Mouse (Mus musculus) c-Kit-positive CD71-positive TER-119-positive erythroid progenitor cells, embryonic 14.5 days (primary cell): Measurements from ENCODE around the gene Card14.
"Not testable (repeated sequence)": the region's sequence is repeated elsewhere in the genome, so short reads cannot be mapped to it uniquely, and the experiment has no call there.

Source experiments
- DNase-seq: peaks from one replicate; pipeline ENCODE4 v3.0.0-alpha.2; 2013; ENCODE audit warnings: low spot score

Gene Card14

DNA sequence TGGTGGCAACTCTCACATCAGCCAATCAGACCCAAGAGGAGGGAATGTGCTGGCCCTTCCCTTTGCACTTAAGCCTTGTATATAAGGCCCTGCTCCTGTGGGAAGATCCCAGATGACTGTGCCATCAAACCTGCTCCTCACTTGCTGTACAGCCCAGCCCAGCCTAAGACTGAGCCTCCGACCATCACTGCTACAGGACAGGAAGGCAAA is at the start of gene Card14:
Gene Card14 (plus strand): TSS at position 111 of the 210 bp plus-strand sequence.
- no peak for DNase-seq

DNA sequence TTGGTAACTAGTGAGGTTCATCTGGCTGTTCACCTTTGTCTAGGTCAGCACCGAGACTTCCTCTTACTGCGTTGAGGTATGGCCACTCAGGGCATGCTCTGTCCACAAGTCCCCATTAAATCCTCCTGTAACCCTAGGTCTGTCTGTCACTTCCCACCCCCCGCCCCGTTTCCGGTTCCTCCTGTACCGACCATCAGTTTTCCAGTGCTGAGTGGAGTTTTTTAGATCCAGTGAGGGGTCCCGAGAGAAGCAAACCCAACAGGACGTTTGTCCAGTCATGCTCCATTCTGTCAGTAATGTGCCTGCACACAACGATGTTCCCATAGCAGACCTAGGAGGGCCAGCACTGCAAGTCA is 49.4 kb upstream of the Card14 start:
- DNase-seq, result no peak

DNA sequence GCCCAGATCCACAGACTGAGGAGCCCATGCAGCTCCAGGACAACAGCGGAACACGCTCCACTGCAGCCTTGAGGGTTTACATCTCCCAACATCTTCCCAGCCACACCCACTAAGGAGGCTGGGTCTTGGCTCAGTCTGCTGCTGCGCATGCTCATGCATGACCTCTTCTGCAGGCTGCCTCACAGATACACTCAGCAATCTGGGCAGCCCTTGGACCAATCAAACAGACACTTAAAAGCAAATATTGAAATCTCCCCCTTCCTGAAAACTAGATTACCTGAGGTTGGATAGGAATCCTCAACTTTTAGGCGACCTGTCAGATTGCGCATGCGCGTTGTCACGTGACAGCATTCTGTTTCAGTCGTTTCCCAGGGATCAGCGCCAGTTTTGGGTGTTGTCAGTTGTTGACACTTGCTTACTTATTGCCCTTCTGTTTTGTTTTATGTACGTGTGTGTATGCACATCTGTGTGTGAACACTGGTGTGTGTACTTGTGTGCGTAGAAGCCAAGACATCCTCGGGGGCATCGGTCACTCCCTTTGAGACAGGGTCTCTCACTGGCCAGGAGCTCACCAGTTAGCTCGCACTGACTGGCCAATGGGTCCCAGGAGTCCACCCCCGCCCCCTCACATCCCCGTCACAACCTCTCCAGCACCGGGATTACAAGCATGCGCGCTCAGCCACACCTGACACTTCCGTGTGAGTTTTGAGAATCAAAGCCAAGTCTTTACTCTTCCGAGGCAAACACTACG is 48.8 kb upstream of the Card14 start:
- peak; percentile 61 for DNase-seq

DNA sequence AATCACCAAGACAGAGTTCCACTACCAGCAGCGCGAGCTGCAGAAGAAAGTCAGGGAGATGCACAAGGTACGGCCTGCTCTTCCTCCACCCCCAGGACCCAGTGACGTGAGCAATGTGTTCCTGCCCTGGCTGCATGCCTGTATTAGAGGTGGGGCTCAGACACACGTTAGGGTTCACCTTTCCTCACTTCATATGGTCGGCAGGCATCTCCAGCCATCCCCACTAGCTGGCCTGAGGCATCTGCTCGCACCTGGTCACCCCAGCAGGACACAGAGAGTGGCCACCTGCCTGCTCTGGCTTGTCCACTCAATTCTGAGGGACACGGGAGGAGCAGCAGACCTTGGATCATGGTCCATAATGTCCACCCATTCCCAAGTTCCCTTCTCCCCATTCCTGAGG is 47.6 kb upstream of the Card14 start:
- DNase-seq, result no peak

DNA sequence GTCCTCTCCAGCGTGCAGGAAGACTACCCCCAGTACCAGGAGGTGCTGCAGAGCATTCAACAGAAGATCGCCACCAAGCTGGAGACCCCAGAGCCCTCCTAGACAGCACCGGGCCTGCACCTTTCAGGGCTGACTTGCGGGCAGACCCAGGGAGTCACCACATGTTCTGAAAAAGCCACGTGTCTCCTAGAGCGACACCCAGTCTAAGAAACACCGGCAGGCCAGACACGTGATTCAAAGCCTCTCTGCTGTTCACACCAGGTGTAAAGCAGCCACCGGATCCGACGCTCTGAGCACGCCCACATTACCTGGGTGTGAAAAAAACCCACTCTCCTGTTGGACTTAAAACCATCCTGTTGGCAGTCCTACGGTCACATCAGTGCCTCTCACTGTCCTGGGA is 43.2 kb upstream of the Card14 start:
- no peak for DNase-seq

DNA sequence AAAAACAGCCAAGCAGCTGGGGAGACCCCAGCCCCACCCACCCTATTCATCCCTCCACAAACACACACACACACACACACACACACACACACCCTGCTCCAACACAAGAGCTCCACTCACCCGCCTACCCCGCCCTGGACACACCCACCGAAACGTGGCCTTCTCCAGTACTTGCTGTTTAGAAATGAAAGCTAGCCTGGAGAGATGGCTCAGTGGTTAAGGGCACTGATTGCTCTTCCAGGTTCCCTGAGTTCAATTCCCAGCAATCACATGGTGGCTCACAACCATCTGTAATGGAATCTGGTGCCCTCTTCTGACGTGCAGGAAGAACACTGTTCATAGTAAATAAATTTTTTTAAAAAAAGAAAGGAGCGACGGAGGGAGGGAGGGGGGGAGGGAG is 41.8 kb upstream of the Card14 start:
- DNase-seq, result no peak

DNA sequence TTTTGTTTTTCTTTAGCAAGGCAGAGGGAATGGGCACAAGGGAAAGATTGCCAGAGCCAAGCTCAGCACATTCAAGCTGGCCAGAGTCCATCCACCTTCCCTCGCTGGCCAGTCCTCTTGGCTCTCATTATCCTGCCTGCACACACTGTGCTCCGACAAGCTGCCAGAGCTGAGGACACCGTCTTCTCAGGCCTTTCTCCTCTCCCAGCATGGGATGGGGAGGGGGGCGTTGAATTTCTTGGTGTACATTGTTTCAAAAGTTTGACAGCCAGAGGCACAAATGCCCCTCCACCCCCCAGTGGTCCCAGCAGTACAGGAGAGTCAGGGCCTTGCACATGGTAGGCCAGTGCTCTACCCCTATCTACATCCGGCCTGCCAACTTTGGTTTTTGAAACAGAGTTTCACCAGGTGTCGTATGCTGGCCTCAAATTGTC is 40.3 kb upstream of the Card14 start:
- DNase-seq, result no peak

DNA sequence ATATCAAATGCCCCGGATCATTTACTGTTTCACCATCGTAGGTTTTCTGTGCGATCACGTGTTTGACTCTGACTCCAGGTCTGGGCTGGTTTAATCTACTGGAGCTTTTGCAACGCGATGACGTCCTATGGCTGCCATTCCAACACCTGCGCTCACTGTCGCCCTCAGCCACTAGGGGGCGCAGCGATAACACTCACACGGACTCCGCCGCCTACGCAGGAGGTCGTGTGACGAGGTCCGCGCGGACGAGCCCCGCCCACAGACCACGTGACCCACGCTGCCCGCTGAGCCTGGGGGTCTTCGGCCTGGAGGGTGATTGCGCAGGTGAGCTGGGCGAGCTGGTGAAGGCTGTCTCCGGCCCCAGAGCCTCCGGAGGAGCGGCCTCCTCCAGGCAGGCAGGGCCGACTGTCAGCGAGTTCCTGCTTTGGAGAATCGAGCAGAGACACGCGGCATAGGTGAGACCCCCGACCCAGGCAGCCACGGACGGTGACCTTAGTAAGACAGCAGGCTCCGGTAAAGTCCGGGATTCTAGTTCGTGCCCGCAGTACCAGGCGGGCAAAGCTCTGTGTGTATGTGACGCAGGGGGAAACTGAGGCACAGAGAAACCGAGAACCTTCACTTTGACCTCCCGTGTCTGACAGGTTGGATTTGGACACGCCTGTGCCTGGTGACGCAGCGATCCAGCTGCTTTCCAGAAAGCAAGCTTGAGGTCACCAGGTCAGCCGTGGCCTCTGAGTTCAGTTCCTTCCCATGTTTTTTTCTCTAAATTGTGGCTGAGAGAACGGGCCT is 39.6 kb upstream of the Card14 start, which contains the start of gene Gaa:
Gene Gaa (plus strand): TSS at position 120 of the 789 bp plus-strand sequence.
- DNase-seq, result peak; percentile 98

DNA sequence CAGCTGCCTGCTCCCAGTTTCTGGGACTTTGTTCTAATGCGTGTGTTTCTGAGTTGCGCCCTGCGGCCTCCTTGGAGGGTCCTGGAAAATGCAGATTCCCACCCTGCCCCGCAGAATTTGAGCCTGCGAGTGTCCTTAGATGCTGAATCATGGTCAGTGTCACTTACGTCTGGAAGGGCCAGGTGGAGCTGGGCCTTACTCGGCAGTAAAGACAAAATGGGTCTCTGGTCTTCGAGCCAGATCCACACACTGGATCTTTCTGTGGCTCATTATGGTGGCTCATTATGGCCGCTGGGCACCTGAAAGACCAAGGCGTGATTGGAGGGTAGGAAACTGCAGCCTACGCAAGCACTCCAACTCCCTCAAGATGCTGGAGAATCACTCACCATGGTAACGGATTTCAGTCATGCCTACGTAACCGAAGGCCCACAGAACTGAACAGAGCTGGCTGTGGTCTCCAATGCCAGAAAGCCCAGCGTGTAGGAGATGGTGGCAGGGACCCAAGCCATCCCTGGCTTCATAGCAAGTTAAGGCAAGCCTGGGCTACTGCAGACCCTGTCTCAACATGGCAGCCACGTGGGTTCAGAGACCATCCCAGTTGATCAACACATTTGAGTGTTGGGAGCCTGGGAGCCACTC is 38.9 kb upstream of the Card14 start:
- no peak for DNase-seq

DNA sequence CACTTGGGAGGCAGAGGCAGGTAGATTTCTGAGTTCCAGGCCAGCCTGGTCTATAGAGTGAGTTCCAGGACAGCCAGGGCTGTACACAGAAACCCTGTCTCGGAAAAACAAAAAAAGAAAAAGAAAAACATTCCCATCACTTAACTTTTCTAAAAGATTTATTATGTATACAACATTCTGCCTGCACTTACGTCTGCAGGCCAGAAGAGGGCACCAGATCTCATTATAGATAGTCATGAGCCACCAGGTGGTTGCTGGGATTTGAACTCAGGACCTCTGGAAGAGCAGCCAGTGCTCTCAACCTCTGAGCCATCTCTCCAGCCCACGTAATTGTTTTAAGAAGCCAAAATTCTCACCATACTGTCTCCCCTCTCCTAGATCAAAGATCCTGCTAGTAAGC is 35.1 kb upstream of the Card14 start:
- not testable (repeated sequence) for DNase-seq

DNA sequence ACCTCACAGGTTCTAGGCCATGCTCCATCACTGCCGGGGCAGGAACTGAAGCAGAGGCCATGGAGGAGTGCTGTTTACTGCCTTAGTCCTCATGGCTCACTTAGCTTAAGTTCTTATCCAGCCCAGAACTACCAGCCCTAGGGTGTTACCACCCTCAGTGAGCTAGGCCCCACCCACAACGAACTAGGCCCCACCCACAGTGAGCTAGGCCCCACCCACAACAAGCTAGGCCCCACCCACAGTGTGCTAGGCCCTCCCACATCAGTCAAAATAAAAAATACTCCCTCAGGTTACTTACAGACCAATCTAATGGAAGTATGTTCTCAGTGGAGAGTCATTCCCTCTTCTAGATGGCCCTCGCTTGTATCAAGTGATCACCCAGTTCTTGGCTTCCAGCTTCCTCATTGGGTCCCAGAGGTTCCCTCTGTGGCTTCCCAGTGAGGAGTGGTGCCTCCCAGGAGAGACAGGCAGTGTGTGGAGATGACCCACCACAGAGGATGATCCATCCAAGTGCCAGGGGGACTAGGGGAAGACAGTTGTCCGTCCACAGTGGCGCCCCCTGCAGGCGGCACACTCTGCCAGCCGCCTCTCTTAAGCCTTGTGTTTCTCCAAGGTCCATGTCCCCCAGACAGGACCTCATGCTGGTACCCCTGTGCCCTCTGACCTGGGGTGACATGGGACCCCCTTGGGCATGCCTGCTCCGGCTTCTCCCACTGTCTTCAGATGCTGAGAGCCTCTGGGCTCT is 34.2 kb upstream of the Card14 start:
- no peak for DNase-seq

DNA sequence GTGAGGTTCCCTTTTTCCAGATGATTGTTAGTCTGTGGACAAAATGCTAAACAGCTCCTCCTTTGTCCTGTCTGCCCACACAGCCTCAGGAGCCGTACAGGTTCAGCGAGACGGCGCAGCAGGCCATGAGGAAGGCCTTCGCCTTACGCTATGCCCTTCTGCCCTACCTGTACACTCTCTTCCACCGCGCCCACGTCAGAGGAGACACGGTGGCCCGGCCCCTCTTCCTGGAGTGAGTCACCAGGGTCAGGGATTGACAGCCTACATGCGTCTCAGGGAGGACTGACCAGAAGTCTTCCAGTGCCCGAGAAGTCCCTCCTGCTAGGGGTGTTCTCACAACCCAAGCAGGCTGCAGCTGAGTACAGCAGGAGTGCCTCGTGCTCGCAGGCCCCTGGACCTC is 26.5 kb upstream of the Card14 start:
- no peak for DNase-seq

DNA sequence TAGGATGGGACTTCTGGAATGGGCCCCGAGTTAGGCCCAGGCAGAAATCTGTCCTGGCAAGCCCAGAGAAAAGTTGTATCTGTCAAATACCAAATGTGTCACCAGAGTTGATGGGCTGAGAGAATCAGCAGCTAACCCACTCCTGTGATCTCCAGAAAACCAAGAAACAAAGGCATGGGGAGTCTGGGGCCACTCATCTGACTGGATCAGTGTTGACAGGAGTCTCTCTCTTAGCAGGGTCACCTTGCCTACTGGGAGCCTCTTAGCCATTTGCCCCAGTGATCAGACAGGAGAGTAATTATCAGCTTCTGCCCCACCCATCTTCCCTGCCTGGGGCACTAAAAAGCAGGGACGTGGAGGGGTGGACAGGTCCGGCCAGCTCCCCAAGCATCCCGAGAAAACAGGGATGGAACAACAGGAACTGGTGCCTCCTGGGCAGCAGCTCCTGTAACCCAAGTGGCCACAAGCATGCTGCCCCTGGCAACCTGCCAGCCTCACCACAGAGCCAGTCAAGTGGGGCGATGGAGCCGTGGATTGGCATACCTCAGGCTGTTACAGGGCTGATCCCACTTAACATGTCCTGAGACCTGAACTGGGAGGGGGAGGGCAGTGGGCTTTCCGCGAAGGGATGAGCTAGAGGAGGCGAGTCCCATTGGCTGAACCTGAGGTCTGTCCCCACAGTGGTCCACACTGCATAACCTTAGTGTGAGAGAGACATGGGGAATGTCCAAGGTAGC is 21.6 kb upstream of the Card14 start:
- DNase-seq, result no peak

DNA sequence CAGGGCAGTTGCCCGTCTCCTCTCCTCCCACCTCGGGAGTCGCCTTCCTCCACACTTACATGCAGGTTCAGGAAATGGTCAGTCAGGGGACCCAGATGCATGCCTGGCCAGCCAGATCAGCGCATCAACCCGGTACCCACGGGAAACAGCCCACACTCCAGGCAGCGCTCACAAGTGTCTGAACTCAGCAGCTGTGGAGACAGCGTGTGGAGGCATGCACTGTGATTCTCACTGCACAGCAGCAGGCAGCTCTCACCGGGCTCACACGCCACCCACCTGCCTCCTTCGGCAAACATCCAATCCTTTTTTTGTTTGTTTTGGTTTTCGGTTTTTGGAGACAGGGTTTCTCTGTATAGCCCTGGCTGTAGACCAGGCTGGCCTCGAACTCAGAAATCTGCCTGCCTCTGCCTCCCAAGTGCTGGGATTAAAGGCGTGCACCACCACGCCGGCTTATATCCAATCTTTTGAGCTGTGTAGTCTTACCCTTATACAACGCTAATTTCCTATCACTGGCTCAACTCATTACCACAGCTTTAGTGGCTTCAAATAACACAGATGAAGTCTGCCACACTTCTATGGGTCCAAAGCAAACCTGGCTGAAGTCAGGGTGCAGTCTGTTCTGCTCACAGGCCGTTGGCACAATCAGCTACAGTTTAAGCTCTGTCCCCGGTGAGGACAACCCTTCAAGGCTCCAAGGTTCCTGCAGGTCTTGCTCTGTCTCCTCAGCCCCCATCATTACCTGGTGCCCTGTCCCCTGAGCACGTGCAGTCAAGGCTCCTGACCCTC is 20.2 kb upstream of the Card14 start:
- no peak for DNase-seq

DNA sequence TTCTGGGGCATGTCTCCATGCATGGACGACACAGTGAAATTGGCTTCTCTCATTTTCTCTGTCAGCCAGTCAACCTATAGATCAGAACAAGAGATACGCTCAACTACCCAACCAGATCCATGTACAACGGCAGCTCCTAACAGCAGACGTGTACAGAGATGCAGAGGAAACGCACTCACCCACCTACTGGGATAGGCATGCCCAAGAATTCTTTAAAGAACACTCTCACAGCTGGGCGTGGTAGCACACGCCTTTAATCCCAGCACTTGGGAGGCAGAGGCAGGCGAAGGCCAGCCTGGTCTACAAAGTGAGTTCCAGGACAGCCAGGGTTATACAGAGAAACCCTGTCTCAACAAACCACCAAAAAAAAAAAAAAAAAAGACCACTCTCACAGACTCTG is 14.7 kb upstream of the Card14 start:
- DNase-seq, result not testable (repeated sequence)

DNA sequence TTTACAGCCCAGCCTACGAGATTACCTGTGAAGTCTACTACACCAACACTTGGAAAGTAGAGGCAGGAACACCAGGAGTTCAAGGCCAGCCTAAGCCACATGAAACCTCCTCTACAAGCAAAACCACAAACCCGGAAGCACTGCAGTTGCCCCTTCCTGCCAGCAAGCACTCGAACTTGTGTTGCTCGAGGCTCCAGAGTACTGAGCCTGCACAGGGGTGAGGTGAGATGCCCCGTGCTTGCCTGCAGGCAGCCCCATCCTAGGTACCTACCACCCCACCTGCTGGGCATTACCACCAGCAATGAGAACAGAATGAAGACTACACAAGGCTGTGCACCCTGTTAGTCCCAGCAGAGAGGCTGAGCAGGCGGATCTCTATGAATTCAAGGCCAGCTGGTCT is 9.6 kb upstream of the Card14 start:
- no peak for DNase-seq

DNA sequence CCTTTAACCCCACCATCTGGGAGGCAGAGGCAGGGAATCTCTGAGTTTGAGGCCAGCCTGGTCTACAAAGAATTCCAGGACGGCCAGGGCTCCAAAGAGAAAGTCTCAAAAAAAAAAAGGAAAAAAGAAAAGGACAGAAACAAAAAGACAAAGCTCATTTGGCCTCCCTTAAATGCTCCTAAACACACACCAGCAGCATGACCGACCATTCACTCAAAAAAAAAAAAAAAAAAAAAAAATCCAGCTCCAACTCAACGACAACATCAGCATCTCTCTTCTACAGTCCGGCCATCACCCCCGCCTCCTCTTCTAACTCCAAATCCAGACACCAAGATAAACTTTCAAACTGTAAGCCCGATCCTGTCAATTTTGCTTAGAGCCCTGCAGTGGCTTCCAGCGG is 8.7 kb upstream of the Card14 start:
- no peak for DNase-seq

DNA sequence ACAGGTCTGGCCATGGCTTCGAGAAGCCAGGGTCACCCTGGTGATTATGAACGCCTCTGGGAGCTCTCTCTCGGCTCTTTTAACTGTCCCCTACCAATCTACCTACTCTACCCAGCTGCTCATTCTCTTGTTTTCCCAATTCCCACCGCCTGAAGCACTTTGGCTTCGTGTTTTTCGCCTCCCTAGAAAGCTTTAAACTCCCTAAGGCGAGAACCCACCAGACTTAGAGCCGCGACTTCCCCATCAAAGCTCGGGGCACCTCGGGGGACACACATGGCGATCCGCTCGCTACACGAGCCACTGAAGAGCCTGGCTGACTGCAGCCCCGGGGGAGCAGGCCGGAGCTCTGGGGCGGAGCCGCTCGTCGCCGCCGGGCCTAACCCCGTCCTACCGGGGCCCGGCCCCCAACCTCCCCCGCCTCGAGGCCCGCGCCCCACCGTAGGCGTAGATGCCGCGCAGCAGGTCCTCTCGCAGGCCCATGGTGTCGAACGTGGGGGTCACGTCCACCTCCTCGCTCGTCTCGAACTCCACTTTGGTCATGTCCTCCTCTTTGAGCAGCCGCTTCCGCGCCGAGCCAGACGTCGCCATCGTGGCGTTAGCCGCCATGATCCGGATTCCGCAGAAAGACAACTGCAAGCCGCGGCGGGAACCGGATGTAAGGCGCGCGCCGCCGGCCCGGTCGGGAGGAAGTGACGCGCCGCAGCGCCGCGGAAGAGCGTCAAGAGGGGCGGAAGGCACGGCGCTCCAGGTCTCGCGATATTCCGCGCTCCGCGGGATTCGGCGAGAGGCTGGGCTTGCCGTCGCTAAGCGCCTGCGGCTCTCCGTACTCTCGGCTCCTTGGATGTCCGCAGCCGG is 8.0 kb upstream of the Card14 start, which contains the start of gene Eif4a3:
Gene Eif4a3 (minus strand): TSS at position 699 of the 855 bp plus-strand sequence.
- peak; percentile 95 for DNase-seq

DNA sequence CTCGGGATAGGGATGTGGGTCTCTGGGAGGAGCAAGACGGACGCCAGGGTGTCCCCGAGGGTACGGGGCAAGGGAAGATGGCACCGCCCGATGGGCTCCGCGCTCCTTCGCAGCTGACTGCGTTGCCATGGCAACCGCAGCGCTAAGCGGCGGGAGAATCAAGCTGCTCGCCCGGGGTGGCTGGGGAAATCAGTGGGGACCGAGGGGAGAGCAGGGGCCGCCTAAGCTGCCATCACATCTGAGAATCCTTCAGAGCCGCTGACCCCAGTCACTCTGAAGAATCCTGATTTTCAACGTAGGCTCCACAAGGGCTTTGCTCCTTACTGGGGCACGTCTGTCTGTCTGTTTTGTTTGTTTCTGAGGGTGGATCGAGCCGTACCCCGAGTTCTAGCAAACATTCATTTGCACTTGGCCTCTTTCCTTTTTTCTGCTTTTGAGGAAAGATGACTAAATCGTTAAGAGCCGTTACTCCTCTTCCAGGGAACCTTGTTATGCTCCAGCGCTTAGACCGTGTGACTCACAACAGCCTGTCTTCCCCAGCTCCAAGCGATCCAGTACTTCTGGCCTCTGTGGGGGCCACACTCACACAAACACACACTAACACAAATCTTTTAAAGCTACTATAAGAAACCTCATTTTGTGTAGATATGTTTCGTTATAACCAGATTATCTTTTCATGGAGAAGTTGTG is 7.2 kb upstream of the Card14 start:
- DNase-seq, result peak; percentile 27
